Mouse (Mus musculus) ES-E14 (cell line): Measurements from ENCODE around the gene Bcl7a.

Experiments
- MAFK ChIP-seq: IDR thresholded peaks from 2 replicates; pipeline ENCODE4 v1.6.1; 2014; ENCODE audit warnings: mild to moderate bottlenecking, low read depth, low read length, inconsistent platforms; ENCODE audit not compliant: insufficient read depth
- ZNF384 ChIP-seq: IDR thresholded peaks from 2 replicates; pipeline ENCODE4 v1.6.1; 2012; ENCODE audit warnings: low read depth, low read length, inconsistent platforms

- TF ChIP-seq MAFK (no peak), ZNF384 (no peak)
Measured at GRCm38 (mm10) chr5:123315219-123315866, 28.3 kb upstream of the Bcl7a start.
